Mouse (Mus musculus) embryonic fibroblast, embryonic 13.5 days (primary cell): ENCODE data around the gene Gm4450. TPM values are rescaled to one million over a fixed set of nuclear protein-coding genes. Genes with fewer than 3 reads are reported as not detected.
"Not testable (repeated sequence)": the region's sequence is repeated elsewhere in the genome, so short reads cannot be mapped to it uniquely, and the experiment has no call there.

Source experiments
- H3K27ac ChIP-seq: 2 replicates; pipeline ENCODE4 v1.5.1; 2012; ENCODE audit warnings: low read length, control low read depth, inconsistent platforms; ENCODE audit not compliant: insufficient read depth
- H3K4me1 ChIP-seq: 2 replicates; pipeline ENCODE4 v1.6.1; 2011; ENCODE audit warnings: low read length; ENCODE audit not compliant: control insufficient read depth, insufficient read depth
- H3K4me3 ChIP-seq: 2 replicates; pipeline ENCODE4 v1.5.1; 2011; ENCODE audit warnings: mild to moderate bottlenecking, control low read depth, low read length; ENCODE audit not compliant: insufficient read depth
- CTCF ChIP-seq: IDR thresholded peaks from 2 replicates; pipeline ENCODE4 v1.5.1; 2011; ENCODE audit warnings: mild to moderate bottlenecking, control low read depth, low read length, moderate library complexity, borderline replicate concordance; ENCODE audit not compliant: insufficient read depth
- POLR2A ChIP-seq: IDR thresholded peaks from 2 replicates; pipeline ENCODE4 v1.6.1; 2011; ENCODE audit warnings: low read depth, mild to moderate bottlenecking, control low read depth, low read length, moderate library complexity
- polyA plus RNA-seq: library from polyadenylated mRNA; stranded (reverse); fragments of >200 nt; gene quantifications from 2 replicates; pipeline ENCODE4 v1.2.4, GENCODE M21; 2011; ENCODE audit warnings: low read depth; ENCODE audit not compliant: missing spikeins, insufficient read length

Gene Gm4450
- not detected in 2 replicates for polyA plus RNA-seq

GRCm38 (mm10) chr3:98457026-98457425, at the start of gene Gm4450:
Gene Gm4450, minus strand, starts transcription at chr3:98457126.
- H3K4me3 ChIP-seq, H3K27ac ChIP-seq, H3K4me1 ChIP-seq: not testable (repeated sequence)

GRCm38 (mm10) chr3:98497401-98497800, 40.5 kb upstream of the Gm4450 start:
- not testable (repeated sequence) for H3K4me3 ChIP-seq, H3K27ac ChIP-seq, H3K4me1 ChIP-seq

DNA sequence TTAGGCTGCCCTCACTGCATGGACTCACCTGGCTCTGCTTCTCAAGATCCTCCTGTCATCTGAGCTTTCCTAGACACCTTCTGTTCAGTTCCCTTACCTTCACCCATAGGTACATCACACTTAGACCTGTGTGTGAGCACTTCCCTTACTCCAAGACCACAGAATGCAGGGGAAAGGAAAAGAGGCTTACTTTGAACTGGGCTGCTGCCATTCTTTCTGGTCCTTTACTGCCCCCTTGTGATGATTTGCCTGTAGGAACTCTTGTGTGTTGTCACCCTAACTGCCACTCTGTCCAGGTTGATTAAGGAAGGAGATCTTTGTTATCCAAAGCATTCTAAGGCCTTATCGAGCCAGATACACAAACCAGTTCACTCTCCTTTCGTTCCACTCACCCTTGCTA, 39.8 kb upstream of the Gm4450 start:
- not testable (repeated sequence) for H3K27ac ChIP-seq, H3K4me3 ChIP-seq

DNA sequence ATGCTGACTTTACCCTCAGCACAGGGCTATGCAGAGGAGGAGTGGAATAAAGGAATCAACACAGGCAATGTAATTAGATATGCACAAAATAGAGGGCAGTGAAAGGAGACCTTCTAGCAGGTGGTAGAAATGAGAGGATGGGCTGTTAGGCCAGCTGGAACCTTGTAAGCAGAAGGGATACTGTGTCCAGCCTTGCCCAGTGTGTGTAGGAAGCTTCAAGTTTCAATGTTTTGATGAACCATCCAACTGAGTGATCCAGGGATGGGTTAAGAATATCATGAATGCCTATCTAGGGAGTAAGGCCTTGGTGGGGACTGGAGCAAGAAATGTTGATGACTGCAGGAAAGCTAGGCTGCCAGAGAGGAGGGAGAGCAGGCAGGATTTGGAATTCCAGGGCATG, 38.1 kb upstream of the Gm4450 start:
- H3K4me3 ChIP-seq, H3K4me1 ChIP-seq, H3K27ac ChIP-seq: not testable (repeated sequence)

More for the DNA sequence above, 39.8 kb upstream of the Gm4450 start:
- H3K4me1 ChIP-seq: not testable (repeated sequence)

GRCm38 (mm10) chr3:98494184-98494583, 37.3 kb upstream of the Gm4450 start:
- not testable (repeated sequence) for H3K4me1 ChIP-seq, H3K4me3 ChIP-seq, H3K27ac ChIP-seq

- not testable (repeated sequence) for H3K4me3 ChIP-seq, H3K27ac ChIP-seq, H3K4me1 ChIP-seq
Observed at GRCm38 (mm10) chr3:98471499-98471898, 14.6 kb upstream of the Gm4450 start.

DNA sequence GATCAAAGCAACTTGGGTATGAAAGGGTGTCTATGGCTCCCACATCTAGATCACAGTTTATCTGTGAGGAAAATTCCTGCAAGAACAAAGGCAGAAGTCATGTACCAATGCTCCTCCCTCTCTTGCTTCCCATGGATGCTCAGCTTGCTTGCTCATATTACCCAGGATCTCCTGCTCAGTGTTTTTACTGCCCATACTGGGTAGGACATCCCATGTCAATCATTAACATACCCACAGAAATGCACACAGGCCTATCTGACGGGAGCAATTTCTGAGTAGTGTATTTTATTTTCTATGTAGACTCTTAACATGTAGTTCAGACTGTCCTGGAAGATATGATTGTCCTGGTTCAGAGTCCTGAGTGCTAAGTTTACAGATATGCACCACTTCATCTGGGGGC, 14.1 kb upstream of the Gm4450 start:
- H3K27ac ChIP-seq, H3K4me3 ChIP-seq, H3K4me1 ChIP-seq: not testable (repeated sequence)

DNA sequence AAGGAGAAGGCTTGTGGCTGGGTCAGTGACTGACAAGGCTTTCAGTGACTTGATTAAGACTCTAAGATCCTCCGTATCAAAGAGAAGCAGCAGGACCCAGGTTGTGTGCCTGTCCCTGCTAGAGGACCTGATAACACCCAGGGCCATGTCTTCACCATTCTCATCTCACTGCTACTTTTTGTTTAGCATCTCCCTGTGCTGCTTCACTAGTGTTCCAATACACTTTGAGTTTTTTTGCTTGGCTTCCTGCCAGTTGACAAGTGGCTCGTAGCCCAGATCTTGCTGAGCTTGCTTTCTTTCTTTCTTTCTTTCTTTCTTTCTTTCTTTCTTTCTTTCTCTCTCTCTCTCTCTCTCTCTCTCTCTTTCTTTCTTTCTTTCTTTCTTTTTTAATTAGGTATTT, 12.4 kb upstream of the Gm4450 start:
- H3K4me3 ChIP-seq, H3K27ac ChIP-seq, H3K4me1 ChIP-seq: not testable (repeated sequence)

- not testable (repeated sequence) for H3K4me3 ChIP-seq, H3K27ac ChIP-seq, H3K4me1 ChIP-seq
Observed at GRCm38 (mm10) chr3:98453786-98454185, 3.1 kb downstream of the Gm4450 start.

GRCm38 (mm10) chr3:98443924-98444323, 13.0 kb downstream of the Gm4450 start:
- H3K4me1 ChIP-seq, H3K4me3 ChIP-seq, H3K27ac ChIP-seq: not testable (repeated sequence)

DNA sequence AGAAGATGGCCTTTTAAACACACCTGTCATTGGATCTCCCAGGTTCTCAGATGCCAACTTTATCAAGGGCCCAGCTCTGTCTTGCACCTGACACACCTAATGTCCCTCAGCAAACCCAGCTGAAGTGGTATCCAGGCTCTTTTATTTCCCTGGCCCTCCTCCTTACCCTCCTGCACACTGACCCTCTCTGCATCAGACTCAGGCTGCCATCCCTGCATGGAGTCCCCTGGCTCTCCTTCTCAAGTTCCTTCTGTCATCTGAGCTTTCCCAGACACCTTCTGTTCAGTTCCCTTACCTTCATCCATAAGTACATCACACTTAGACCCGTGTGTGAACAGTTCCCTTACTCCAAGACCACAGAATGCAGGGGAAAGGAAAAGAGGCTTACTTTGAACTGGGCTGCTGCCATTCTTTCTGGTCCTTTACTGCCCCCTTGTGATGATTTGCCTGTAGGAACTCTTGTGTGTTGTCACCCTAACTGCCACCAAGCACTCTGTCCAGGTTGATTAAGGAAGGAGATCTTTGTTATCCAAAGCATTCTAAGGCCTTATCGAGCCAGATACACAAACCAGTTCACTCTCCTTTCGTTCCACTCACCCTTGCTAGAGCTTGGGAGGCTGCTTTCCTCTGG, 13.7 kb downstream of the Gm4450 start:
- not testable (repeated sequence) for H3K27ac ChIP-seq, H3K4me1 ChIP-seq, H3K4me3 ChIP-seq

DNA sequence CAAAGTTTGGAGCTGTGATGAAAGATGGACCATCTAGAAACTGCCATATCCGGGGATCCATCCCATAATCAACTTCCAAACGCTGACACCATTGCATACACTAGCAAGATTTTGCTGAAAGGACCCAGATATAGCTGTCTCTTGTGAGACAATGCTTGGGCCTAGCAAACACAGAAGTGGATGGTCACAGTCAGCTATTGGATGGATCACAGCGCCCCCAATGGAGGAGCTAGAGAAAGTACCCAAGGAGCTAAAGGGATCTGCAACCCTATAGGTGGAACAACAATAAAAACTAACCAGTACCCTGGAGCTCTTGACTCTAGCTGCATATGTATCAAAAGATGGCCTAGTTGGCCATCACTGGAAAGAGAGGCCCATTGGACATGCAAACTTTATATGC, 14.7 kb downstream of the Gm4450 start:
- not testable (repeated sequence) for H3K4me1 ChIP-seq, H3K4me3 ChIP-seq, H3K27ac ChIP-seq

DNA sequence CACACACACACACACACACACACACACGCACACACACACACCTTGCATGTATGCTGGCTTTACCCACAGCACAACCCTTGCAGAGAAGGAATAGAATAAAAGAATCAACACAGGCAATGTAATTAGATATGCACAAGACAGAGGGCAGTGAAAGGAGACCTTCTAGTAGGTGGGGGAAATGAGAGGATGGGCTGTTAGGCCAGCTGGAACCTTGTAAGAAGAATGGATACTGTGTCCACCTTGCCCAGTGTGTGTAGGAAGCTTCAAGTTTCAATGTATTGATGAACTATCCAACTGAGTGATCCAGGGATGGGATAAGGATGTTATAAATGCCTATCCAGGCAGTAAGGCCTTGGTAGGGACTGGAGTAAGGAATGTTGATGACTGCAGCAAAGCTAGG, 21.9 kb downstream of the Gm4450 start:
- no peak overlapping the region for H3K27ac ChIP-seq
- no peak overlapping the region for H3K4me3 ChIP-seq
- no peaks in the 10 kb centered on the region for H3K4me1 ChIP-seq
- no peak for TF ChIP-seq CTCF
- TF ChIP-seq POLR2A: no peak
